Mouse (Mus musculus) stomach, embryonic 16.5 days (tissue): ENCODE measurements around the gene Itpr2. TPM values are rescaled to one million over a fixed set of nuclear protein-coding genes. Genes with fewer than 3 reads are reported as not detected.

Experiments used
- ATAC-seq: fragments of 200-750 bp; cut with Nextera tagmentation; 2 replicates; pipeline ENCODE4 v1.8.0; 2017; ENCODE audit warnings: moderate number of reproducible peaks, moderate TSS enrichment; ENCODE audit not compliant: insufficient read depth, low FRiP score
- H3K27ac ChIP-seq: fragments of 300-500 bp; sonication (generic); 2 replicates; pipeline ENCODE4 v1.5.1; 2014; ENCODE audit warnings: low read length
- H3K27me3 ChIP-seq: fragments of 300-500 bp; sonication (generic); 2 replicates; pipeline ENCODE4 v1.6.1; 2014; ENCODE audit warnings: low read length, control low read depth, mixed read lengths; ENCODE audit not compliant: control insufficient read depth, insufficient read depth
- H3K36me3 ChIP-seq: fragments of 300-500 bp; sonication (generic); 2 replicates; pipeline ENCODE4 v1.6.1; 2014; ENCODE audit warnings: low read length; ENCODE audit not compliant: control insufficient read depth, insufficient read depth
- H3K4me1 ChIP-seq: fragments of 300-500 bp; sonication (generic); 2 replicates; pipeline ENCODE4 v1.6.1; 2014; ENCODE audit warnings: low read length, control low read depth, mixed read lengths; ENCODE audit not compliant: control insufficient read depth, insufficient read depth
- H3K4me2 ChIP-seq: fragments of 300-500 bp; sonication (generic); 2 replicates; pipeline ENCODE4 v1.6.1; 2014; ENCODE audit warnings: low read depth, low read length, mixed read lengths
- H3K4me3 ChIP-seq: fragments of 300-500 bp; sonication (generic); replicated peaks from 2 replicates; pipeline ENCODE4 v1.5.1; 2014; ENCODE audit warnings: mild to moderate bottlenecking, low read length
- H3K9ac ChIP-seq: fragments of 300-500 bp; sonication (generic); 2 replicates; pipeline ENCODE4 v1.6.1; 2014; ENCODE audit warnings: low read length
- H3K9me3 ChIP-seq: fragments of 300-500 bp; sonication (generic); replicated peaks from 2 replicates; pipeline ENCODE4 v1.6.1; 2016; ENCODE audit warnings: low read length, control low read depth; ENCODE audit not compliant: control insufficient read depth
- WGBS: fragments of 180-500 bp; shearing (Covaris S2); extraction: QIAGEN DNeasy Blood & Tissue Kit; methylation state at CpG from one replicate; pipeline ENCODE4 v1.1.7; 2014; 5-methylcytosine and 5-hydroxymethylcytosine counted together
- polyA plus RNA-seq: library from polyadenylated mRNA; unstranded; fragments of >200 nt; fragmentation: Nextera tagmentation; extraction: Ambion mirVana; gene quantifications from 2 replicates; pipeline ENCODE4 v1.2.1, GENCODE M21; 2015

The Itpr2 gene
- polyA plus RNA-seq, 1 experiment from 2014 or later: 14.8 TPM

DNA sequence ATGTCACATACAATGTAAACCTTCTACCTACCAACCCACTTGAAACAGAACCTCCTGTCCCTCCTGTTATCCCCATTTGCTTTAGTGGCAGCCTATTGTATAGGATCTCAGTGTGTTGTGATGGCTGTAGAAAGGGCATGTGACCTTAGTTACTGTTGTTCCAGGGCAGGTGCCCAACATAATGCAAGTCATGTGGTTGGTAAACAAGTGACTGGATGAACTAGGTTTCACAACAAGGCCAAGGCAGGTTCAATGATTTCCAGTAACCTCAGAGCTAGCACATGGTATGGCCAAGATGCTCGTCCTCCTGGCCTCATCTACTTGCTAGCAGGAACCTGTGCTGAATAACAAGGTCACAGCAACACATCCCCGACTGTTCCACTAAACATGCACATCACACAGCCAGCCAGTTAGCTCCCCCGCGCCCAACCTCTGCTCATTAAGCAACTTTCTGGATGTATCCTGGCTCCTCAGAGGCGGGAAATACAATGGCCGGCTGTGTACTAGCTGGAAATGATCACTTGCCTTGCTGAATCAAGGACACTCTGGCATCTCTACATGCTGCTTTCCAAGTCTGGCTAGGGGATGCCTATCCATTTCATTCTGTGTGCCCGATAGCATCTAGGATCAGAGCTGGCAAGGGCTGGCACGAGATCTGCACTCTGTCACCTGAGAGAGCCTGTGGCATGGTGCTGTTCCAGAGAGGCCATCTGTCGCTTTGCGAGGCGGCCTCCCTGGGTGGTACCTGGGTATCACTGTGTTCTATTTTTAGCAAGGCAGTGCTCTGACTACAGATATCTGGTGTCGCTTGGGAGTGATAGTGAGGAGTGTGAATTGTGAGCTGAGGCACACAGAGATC lies 375.0 kb downstream of the Itpr2 start:
- H3K27ac ChIP-seq: no peak overlapping the region
- ATAC-seq: no peak

DNA sequence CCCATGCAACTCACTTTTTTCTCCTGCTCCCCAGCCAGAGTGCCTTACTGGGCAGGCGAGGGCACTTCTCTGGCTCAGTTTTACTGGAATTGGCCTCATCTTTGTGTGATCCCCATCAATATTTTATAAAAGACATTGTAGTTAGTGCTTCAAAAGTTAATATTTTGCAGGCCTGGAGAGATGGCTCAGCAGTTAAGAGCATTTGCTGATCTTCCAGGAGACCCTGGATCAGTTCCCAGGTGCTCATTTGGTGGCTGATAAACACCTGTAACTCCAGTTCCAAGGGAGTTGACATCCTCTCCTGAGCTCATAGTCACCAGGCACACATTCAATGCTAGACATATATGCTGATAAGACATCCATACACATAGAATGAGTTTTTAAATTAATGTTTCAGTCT lies 376.4 kb downstream of the Itpr2 start:
- WGBS: 89% methylated on average over 1 of the region's 1 CpGs
- H3K9ac ChIP-seq: no peak overlapping the region
- H3K36me3 ChIP-seq: no peaks in the 10 kb centered on the region
- H3K27me3 ChIP-seq: no peaks in the 10 kb centered on the region
- H3K9me3 ChIP-seq: no peaks in the 10 kb centered on the region
- H3K4me3 ChIP-seq: no peak overlapping the region
- no peak overlapping the region for H3K4me2 ChIP-seq
- no peak for ATAC-seq
- H3K4me1 ChIP-seq: no peaks in the 10 kb centered on the region
- H3K27ac ChIP-seq: no peak overlapping the region

More for the DNA sequence above, 375.0 kb downstream of the Itpr2 start:
- Histone ChIP-seq H3K27me3 (no peaks in the 10 kb centered on the region), H3K4me3 (no peak overlapping the region), H3K9me3 (no peaks in the 10 kb centered on the region), H3K9ac (no peak overlapping the region), H3K4me2 (no peak overlapping the region), H3K4me1 (no peaks in the 10 kb centered on the region), H3K36me3 (no peaks in the 10 kb centered on the region)
- WGBS: 82% methylated on average over 12 of the region's 12 CpGs

DNA sequence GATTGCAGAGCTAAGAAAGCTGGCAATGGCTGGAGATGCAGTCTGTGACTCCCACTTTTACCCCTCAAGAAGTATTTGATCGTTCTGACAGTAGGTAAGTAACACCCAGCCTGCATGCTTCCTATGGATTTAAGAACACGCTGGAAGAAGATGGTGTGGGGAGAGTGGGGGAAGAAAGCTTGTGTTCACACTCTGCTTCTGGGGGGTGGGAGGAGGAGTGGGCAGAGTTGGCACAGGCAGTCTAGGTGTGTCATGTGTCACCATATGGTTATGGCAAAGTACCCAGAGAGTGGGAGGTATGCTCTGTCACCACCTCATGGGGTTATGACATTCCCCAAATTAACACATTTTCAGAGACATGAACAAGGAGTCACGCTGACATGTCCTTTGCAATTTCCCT lies 377.5 kb downstream of the Itpr2 start:
- Histone ChIP-seq H3K9me3 (no peaks in the 10 kb centered on the region), H3K27ac (no peak overlapping the region), H3K9ac (no peak overlapping the region), H3K4me1 (no peaks in the 10 kb centered on the region), H3K4me3 (no peak overlapping the region), H3K27me3 (no peaks in the 10 kb centered on the region), H3K36me3 (no peaks in the 10 kb centered on the region), H3K4me2 (no peak overlapping the region)
- no peak for ATAC-seq
- WGBS: 78% methylated on average over 3 of the region's 3 CpGs

DNA sequence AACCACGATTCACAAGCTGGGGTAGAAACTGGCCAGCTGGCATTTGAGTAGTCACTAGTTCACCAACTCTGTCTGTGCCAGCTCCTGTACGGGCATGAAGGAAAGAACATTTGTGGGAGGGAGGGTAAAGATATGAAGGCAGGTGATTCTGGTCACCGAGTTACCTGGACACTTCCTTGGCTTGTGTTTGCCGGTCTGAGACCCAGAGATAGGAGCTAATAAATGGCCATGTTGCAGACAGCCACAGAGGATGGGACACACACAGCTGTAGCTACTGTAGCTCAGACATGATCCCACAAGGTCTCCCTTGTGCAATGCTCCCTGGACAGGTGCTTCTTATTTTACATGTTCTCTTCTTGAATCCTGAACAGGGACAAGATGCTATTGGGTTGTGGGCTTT lies 378.4 kb downstream of the Itpr2 start:
- no peaks in the 10 kb centered on the region for H3K27me3 ChIP-seq
- 81% methylated on average over 4 of the region's 4 CpGs for WGBS
- no peak overlapping the region for H3K9ac ChIP-seq
- H3K4me1 ChIP-seq: no peaks in the 10 kb centered on the region
- no peaks in the 10 kb centered on the region for H3K9me3 ChIP-seq
- no peaks in the 10 kb centered on the region for H3K36me3 ChIP-seq
- no peak overlapping the region for H3K4me3 ChIP-seq
- no peak for ATAC-seq
- no peak overlapping the region for H3K4me2 ChIP-seq
- H3K27ac ChIP-seq: no peak overlapping the region

DNA sequence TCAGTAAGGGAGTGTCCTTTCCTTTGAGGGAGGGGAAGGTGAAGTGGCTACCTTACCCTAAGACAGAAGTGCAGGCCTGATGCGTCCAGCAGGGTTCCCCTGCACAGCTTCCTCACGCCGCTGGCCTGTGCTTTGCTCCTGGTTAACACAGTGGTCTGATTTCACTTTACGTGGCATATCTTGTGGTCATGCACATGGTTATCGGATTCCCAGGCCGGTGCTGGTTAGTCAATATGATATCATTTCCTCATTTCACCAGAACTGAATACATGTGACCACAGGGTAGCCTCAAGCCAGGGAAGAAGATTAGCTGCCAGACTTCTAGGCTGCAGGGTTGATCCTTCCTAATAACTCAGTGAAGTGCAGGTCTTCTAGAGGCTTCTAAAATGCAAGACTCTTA lies 381.9 kb downstream of the Itpr2 start:
- Histone ChIP-seq H3K36me3 (no peaks in the 10 kb centered on the region), H3K27me3 (no peaks in the 10 kb centered on the region), H3K4me3 (no peak overlapping the region), H3K4me2 (no peak overlapping the region), H3K9me3 (no peaks in the 10 kb centered on the region), H3K4me1 (0 out of 2 replicates have a peak, but pooled peaks cover 2% of the 10 kb centered on the region), H3K9ac (no peak overlapping the region), H3K27ac (no peak overlapping the region)
- ATAC-seq: no peak
- 88% methylated on average over 6 of the region's 6 CpGs for WGBS

DNA sequence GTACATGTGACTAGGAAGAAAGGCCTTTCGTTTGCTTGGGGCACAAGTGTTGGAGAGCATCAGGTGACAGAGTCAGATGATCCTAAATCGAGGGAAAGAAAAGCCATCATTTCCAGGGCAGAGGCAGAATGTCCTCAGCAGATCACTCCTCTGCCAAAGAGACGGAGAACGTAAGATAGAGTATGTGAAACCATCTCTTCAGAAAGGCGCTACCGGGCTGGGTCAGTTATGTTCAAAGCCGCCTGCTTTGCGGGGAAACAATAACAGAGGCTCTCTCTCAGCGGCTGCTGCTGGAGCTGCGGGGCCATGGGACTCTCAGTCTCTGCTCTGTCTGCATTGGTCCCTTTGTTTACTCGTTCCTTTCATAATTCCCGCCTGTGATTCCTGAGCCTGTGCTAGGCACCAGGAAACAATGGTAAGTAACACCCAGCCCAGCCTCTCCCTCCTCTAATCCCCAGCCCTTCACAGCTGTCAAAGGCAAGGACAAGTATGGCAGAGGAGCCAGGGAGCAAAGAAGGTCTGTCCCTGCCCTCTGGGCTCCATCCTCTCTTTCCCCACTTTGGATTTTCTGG lies 387.2 kb downstream of the Itpr2 start:
- WGBS: 13% methylated on average over 12 of the region's 12 CpGs
- Histone ChIP-seq H3K4me1 (0 out of 2 replicates have a peak, but pooled peaks cover 6% of the 10 kb centered on the region), H3K4me3 (no peak overlapping the region), H3K27ac (no peak overlapping the region), H3K9me3 (no peaks in the 10 kb centered on the region), H3K36me3 (no peaks in the 10 kb centered on the region), H3K9ac (no peak overlapping the region; the same call in 1 of the 2 replicates), H3K4me2 (0 out of 2 replicates have a peak overlapping the region, but pooled peaks have one; percentile 3), H3K27me3 (no peaks in the 10 kb centered on the region)
- no peak for ATAC-seq

DNA sequence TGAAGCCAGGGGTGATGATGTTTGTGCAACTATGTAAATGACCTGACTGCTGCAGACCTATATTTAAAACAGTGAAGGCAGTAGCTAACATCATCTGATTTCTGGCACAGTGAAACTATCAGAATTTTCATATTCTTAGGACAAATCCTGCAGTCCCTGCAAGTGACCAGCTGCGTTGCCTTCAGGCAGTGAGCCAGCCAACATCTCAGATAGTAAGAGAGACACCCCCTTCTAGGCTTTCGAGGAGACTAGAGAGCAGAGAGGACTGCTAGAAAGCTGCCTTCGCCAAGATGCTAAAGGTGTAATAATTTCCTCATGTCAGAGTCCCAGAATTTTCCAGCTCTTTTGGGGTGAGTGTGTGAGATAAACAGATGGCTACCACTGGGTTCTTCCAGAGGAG lies 388.0 kb downstream of the Itpr2 start:
- no peak overlapping the region for H3K9ac ChIP-seq
- H3K4me2 ChIP-seq: no peak overlapping the region
- H3K4me1 ChIP-seq: 0 out of 2 replicates have a peak, but pooled peaks cover 6% of the 10 kb centered on the region
- H3K27me3 ChIP-seq: no peaks in the 10 kb centered on the region
- H3K9me3 ChIP-seq: no peaks in the 10 kb centered on the region
- H3K27ac ChIP-seq: no peak overlapping the region
- WGBS: 57% methylated on average over 3 of the region's 3 CpGs
- H3K36me3 ChIP-seq: no peaks in the 10 kb centered on the region
- ATAC-seq: no peak
- H3K4me3 ChIP-seq: no peak overlapping the region

DNA sequence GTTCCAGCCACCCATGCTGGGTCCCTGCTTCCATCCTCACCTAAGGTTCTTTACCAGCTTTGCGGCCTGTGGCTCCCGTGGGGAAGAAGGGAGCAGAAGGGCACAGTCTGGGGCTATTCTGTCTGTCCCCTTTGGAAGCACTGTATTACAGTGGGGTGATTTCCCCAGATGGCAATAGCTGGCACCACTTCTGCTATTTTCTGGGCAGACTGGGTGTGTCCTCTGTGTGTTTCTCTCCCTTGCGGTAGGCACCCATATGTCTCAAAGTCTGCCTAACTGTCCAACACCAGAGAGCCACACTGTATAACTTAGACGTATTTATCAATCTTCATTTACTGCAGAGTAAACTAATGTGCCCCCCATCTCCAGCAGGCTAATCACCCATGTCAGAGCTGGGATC lies 388.9 kb downstream of the Itpr2 start:
- Histone ChIP-seq H3K36me3 (no peaks in the 10 kb centered on the region), H3K9me3 (no peaks in the 10 kb centered on the region), H3K9ac (no peak overlapping the region), H3K4me2 (no peak overlapping the region), H3K4me1 (0 out of 2 replicates have a peak, but pooled peaks cover 6% of the 10 kb centered on the region), H3K27ac (no peak overlapping the region), H3K27me3 (no peaks in the 10 kb centered on the region), H3K4me3 (no peak overlapping the region)
- no peak for ATAC-seq
- 75% methylated on average over 4 of the region's 4 CpGs for WGBS

DNA sequence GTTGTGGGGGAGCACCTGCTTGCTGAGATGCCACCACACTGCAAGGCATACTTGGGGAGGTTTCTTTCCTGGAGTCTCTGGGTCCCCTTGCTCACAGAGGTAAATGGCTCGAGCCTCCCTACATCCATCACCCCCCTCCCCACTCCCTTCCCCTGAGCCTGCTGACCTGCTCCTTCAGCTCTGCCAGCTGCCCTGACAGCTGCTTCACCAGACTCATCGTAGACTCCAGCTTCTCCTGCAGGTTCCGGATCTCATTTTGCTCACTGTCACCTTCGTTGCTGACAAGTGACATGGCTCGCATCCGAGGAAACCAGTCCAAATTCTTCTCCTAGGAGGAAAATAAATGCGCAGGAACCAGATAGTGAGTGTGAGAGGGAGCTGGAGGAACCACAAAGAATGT lies 389.8 kb downstream of the Itpr2 start:
- Histone ChIP-seq H3K4me1 (0 out of 2 replicates have a peak, but pooled peaks cover 6% of the 10 kb centered on the region), H3K27ac (no peak overlapping the region), H3K36me3 (no peaks in the 10 kb centered on the region), H3K27me3 (no peaks in the 10 kb centered on the region), H3K9ac (no peak overlapping the region), H3K9me3 (no peaks in the 10 kb centered on the region), H3K4me3 (no peak overlapping the region), H3K4me2 (no peak overlapping the region)
- WGBS: 61% methylated on average over 7 of the region's 7 CpGs
- no peak for ATAC-seq
